Mouse (Mus musculus) ES-E14 (cell line): ENCODE measurements at regions not wholly inside any gene's neighbourhood (a gene's known extent, or its start where the extent isn't known, plus 50 kb on each side); places are given as distances from the start of the nearest gene placed in this dataset.

ENCODE experiments used
- CHD2 ChIP-seq: IDR thresholded peaks from 2 replicates; pipeline ENCODE4 v1.6.1; 2014; ENCODE audit warnings: mild to moderate bottlenecking, low read depth, low read length, inconsistent platforms
- MAFK ChIP-seq: IDR thresholded peaks from 2 replicates; pipeline ENCODE4 v1.6.1; 2014; ENCODE audit warnings: mild to moderate bottlenecking, low read depth, low read length, inconsistent platforms; ENCODE audit not compliant: insufficient read depth

DNA sequence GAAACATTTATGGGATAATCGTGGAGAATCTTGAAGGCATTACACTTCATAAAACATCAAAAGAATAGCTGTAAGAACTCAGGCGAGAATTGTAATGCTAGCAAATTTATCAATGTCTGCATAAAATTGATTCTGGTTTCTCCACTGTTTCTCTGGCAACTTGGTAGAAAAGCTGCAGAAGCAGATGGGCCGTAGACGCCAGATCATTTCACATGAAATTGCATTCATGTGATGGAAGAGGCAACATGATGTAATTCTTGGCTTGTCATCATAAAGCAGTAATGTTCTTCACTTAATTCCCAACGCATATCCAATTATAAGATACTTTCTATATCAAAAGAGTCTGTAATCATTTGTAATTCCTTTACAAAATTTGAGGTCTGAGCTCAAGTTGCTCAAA lies 113.6 kb upstream of the Fibin start:
- TF ChIP-seq MAFK = no peak
- no peak for TF ChIP-seq CHD2
